Mouse (Mus musculus) T-helper 1 cell (primary cell): ENCODE results near the gene Wdr59.

ENCODE experiments used
- in situ Hi-C: fragments of 300-600 bp; cut with MboI, MseI; formaldehyde crosslinking; loops from one replicate; pipeline ENCODE4 v1.15.1; 2025; ENCODE audit warnings: high pct_unique_total_duplicates

Gene Wdr59

DNA sequence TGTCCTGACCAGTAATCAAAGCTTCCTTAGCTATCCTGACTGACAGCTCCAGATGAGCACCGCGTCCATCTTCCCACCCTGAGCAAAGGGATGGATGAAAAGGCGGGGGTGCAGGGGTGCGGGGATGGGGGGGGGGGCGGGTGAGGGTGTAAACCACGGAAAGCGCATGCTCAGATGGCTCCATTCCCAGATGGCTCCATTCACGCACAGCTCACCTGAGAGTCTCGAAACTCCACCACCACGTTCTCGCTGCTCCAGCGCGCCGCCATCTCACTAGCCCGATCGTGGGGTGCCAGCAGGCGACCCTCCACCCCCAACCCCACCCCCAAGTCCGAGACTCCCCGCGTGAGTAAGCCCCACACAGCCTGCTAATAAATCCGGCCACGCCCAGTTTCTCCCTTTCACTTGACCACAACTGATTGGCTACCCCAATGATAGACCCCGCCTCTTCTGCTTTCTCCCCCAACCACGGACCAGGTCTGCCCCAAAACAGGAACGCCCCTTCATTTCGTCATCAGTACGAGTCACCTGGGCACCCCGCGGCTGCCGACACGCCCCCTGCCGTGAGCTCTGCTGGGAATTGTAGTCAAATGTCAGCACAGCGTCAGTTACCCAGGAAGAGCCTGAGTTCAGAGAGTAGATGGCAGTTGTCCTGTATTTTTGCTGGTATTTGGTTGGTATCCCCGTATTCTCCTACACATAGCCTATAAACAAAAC lies at the start of gene Wdr59:
Gene Wdr59, minus strand, starts transcription at position 380 of the 717 bp plus-strand sequence.
- in situ Hi-C loops: no loop called here

DNA sequence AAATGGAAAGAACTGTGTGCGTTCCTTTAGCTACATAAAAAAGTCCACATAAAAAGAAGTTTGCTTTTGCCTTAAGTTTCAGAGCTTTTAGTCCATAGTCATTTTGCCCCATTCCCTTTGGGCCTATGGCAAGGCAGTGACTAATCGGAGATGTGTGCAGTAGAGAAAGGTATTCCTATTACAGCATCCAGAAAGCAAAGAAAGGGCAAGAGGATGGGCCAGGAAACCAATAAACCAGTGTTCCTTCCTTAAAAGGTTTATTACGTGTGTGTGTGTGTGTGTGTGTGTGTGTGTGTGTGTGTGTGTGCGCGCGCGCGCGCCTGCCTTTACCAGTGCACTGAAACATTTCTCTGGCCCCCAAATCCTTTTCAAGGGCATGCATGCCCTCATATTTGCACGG lies 49.8 kb upstream of the Wdr59 start:
- in situ Hi-C loops: no loop called here

DNA sequence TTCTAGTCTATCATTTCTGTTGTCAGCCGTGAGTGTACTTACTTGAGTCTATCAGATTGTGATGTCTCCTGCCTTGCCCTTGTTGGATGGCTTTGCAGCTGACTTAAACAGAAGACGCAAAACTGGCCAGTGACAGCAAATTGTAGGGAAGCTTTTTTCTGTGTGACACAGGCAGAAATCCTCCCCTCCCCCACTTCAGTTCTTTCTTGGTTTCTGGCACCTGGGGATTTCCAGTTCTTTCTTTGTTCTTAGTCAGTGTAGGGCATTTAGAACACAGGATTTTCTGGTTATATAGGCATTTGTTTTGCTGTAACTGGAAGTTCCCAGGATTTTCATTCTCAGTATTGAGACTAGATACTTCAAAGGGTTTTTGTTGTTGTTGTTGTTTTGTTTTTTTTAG lies 48.5 kb upstream of the Wdr59 start:
- in situ Hi-C loops: no loop called here

DNA sequence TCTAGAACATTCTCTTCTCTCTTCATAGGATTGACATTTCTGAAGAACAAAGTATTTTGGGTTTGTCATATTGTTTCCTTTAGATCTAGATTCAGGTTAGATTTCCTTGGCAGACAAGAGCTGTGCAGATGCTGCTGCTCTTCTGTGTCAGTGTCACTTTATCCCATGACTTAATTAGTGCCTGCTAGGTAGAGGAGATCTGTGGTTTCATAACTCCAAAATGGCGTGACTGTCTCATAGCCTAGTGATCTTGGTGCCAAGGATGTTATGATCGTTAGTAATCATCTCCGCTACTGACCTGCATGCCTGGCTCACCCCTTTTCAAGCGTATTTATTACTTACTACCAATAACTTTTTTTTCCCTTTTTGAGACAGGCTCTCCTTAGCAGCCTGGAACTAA lies 48.0 kb upstream of the Wdr59 start:
- in situ Hi-C loops: no loop called here

DNA sequence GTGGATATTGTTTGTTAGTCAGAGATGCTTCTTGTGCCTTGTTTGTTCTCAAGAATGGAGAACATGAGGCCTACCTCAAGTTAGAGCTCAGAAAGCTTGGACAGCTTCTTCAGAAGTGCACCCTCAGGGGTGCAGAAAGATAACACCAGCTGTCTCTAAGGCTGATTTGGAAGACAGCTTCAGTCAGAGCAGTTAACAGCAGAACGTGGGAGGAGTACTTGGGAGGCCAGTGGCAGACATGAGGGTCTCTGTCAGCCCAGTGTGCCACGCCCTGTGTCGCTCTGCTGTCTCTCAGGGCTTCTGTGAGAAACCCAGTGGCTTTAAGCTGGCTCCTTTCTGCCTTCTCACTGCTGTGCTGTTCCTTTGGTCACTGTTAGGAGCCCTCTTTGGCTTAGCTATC lies 46.1 kb upstream of the Wdr59 start:
- in situ Hi-C loops: no loop called here

DNA sequence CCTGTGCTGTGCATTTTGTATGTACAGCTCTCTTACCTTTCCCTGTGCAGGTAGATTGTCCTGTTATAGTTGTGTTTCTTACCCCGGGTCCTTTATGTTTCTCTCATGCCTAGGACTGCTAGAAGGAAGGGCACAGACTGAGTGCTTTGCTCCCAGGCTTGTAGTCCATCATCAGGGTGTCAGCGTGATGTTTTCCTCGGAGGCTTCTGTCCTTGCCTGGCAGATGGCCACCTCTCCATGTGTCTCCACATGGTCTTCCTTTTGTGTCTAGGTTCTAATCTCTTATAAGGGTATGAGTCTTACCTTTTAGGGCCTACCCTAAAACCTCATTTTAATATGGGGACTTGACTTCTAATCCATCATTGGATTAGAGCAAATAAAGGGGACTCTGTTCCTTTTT lies 45.7 kb upstream of the Wdr59 start:
- in situ Hi-C loops: no loop called here

DNA sequence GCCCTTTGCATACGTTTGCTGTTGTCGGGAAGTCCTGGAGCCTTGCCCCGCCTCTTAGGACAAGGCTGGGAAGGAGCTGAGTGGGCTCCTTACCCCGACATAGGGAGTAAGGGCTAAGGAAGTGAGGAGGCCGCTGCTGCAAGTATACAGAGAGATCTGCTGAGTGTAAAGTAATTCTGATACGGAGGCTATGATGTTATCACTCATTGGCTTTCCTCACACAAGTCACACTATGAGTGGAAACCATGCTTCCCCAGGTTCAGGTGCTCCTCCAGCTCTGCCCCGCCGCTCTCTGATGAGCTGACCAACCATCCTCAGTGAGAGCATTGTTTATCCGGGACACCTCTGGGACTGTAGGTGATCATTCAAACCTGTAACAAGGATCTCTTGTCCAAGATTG lies 44.4 kb upstream of the Wdr59 start:
- in situ Hi-C loops: no loop called here

DNA sequence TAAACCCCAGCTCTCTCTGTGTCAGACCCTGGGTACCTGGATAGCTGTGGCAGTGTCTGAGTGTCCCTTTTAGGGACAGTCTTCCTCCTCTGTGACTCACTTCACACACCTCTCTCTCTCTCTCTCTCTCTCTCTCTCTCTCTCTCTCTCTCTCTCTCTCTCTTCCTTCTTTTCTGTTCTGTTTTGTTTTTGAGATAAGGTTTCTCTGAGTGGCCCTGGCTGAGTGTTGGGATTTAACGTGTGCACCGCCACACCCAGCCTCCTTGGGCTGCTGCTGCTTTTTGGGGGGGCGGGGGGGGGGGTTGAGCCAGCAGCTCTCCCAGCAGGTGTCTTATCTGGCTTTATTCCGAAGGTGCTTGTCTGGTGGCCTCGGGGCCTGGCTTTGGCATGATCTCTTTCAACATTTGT lies 43.9 kb upstream of the Wdr59 start:
- in situ Hi-C loops: no loop called here

DNA sequence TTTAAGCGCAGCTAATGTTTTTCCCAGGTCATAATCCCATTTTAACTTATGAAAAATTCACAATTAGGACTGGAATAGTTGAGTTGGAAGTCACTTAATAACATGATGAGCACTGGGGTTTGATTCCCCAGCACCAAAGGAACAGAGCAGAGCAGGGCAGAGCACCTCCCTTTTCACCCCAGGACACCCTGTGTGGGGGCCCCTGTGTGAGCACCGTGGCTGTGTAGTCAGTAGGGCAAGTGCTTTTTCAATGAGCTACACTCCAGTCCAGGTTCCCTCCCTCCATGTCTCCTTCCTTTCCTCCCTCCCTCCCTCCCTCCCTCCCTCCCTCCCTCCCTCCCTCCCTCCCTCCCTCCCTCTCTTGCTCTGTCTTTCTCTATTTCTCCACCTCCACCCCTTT lies 42.2 kb upstream of the Wdr59 start:
- in situ Hi-C loops: no loop called here

DNA sequence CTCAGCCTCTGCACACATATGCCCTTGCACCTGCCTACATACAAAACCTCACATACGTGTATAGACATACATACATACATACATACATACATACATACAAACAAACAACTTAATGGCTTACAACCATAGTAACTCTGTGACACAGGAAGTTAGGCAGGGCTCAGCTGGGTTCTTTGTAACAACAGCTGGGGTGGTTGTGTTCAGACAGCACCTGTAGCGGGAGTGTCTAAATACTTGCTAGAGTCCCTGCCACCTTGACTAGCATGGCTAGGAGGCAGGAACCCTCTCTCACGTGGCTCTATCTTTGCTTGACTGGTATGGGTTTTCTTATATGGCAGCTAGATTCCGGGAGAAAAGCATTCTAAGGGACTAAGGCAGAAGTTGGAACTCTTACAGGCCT lies 41.8 kb upstream of the Wdr59 start:
- in situ Hi-C loops: no loop called here

DNA sequence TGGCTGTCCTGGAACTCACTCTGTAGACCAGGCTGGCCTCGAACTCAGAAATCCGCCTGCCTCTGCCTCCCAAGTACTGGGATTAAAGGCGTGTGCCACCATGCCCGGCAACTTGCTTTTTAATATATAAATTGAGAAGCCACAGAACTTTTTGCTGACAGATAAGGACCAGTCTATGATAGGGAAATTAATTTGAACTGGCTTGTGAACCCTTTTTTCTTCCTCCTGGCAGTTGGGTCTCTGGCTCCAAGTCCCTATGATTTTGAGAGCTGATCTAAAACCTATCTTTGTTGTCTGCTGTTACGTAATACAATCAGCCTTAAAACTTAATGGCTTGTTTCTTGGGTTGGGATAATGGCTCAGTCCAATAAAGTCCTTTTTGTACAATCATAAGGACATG lies 41.2 kb upstream of the Wdr59 start:
- in situ Hi-C loops: no loop called here

DNA sequence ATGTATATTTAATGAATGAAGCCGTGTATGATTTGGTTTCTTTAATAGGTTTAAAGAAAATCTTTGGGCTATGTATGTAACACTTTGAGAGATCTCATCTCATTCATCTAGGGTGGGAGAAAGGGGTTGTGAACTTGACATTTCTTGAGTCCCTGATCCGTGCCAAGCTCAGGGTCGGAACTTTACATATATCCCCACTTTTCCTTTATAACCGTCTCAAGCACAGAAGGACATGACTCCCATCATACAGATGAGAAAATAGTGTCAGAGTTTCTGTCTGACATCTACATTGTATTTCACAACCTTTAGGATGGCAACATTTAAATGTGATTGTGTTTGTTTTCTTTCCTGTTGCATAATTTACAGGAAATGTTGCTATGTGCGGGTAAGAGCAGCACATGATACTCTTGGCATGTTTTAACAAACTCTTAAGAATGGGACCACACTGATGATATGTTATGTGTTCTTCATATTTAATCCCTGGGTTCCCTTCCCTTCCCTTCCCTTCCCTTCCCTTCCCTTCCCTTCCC lies 40.4 kb upstream of the Wdr59 start:
- in situ Hi-C loops: no loop called here

DNA sequence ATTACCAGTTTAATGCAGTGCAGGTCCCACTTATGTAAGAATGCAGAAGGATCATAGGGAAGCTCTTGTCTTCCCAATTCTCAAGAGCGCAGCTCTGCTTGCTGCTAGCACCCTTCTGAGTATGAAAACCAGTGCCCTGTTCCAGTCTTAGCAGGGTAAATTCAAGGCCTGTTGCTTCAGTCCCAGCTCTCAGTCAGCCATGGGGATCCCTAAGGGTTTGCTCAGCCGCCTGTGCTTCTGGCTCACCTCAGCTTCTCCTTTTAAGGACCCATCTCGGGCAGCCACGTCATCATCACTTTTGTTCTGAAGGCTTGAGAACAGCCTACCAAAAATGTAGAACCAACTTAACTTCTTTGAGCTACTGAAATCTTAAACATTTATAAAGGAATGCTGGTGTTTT lies 39.9 kb upstream of the Wdr59 start:
- in situ Hi-C loops: no loop called here

DNA sequence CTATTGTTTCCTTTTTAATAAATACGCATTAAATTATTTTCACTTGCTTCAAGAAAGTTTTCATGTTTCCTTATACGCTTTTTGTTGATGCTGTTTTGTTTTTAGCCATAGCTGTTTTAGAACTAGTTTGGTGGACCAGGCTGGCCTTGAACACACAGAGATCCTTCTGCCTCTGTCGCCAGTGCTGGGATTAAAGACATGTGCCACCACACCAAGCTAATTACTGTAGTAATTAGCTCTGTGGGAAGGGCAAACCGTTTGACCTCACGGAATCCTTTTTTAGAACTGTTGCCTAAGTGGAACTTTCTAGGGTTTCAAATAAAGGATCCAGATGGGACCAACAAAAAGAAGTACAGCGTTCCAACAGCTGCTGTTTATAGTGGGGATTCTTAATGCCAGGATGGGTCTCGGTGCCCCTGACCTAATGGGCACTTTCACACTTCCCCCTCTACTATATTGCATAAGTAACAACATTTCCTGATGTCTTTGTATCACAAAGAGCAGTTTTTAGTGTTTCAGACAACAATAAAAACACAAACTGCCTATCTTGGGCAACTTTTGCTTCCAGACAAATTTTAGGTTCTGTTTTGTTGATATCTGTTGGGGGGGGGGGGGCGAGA lies 29.7 kb upstream of the Wdr59 start:
- in situ Hi-C loops: no loop called here

DNA sequence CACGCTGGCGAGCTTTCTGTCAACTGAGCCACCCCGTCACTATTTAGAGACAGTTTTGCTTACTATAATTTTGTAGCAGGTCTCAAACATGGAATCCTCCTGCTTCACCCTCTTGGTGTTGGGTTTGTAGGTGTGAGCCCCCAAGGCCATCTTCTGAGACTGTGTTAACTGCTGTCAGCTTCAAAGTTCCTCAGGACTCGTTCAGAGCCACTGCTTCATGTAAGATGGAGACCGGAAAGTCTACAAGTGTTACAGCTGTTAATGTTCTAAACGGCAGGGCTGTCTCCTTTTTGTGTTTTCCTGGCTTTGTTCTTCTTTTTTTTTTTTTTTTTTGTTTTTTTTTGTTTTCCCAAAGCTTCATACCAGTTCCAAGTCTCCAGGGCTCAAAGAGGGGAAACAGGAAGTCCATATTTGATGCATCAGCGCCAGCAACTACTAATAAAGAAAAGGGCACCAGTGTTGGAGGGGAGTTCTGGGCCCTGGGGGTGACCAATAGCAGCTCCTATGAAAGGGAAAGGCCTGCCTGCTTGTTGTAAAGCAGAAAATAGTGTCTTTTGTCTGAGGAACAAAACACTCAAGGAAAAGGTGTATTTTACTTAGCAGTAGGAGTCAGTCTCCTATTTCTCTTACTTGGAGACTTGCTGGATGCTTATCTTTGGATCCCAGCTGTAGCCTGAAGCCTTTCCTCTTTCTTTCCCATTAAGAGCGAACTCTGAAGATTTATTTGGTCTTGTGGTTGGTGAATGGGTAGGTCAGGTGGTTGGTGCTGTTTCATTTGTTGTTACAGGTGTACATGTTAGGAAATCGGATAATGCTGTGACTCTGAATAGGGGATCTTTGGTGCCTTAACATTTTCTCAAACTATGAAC lies 28.3 kb upstream of the Wdr59 start:
- in situ Hi-C loops: no loop called here

DNA sequence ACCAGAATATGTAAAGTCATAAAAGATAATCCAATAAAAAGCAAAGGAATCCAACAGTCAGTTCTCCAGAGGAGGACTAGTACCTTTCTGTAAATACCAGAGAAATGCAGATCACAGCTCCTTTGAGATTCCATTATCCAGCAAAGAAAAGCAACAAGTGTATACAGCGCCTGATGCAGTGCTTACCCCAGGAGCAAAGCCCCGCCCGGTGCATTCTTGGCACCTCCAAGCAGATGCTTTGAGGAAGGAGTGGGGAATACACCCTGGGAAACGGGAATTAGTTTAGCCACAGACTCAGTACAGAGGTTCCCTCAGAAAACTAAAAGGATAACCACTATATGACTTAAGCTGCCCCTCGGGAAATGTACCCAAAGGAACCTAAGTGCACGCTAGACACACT lies 26.3 kb upstream of the Wdr59 start:
- in situ Hi-C loops: no loop called here

DNA sequence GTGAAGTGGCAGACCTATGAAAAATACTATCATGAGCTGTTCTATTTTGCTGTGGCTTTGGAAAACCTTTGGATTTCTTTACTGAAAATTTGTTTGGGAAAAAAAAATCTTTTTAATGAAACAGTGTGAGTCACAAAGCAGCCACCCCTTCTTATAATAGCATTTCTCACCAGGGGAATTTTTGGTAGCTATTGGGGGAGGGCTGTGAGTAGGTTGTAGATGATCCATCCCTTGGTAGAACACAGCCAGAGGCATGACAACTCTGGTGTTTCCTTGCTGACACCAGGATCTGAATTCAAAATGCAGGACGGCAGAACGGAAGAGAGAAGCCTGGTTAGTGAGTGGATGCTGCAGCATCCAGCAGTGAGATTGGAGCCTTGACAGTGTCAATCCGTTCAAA lies 25.3 kb upstream of the Wdr59 start:
- in situ Hi-C loops: no loop called here

DNA sequence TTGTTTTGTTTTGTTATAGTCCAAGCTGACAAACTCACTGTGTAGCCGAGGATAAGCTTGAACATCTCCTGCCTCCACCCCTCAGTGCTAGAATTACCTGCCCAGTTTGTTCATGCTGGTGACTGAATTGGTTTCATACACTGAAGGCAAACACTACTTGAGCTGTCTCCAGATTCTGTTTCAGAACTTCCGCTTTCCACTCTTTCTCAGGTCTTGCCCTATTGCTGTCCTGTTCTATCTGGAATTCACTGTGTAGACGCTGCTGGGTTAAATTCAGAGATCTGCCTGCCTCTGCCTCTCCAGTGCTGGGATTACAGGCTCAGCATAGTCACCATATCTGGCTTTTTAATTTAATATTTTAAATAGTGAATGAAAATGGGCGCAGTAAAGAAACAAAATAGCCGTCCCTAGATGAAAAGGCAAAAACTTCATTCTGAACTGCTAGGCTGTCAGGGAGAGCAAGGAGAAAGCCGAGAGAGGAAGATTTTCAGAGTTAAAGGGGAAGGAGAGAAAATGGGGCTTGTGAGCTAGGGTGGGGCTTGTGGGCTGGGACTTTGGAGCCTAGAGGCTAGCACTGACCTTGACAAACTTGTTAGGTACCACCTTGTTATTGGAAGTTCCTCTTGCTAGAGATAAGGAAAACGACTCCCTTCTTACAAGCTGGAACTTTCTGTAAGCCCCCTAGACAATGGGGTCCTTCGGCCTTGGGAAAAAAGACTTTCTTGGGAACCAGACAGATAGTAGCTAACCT lies 23.7 kb upstream of the Wdr59 start:
- in situ Hi-C loops: no loop called here

DNA sequence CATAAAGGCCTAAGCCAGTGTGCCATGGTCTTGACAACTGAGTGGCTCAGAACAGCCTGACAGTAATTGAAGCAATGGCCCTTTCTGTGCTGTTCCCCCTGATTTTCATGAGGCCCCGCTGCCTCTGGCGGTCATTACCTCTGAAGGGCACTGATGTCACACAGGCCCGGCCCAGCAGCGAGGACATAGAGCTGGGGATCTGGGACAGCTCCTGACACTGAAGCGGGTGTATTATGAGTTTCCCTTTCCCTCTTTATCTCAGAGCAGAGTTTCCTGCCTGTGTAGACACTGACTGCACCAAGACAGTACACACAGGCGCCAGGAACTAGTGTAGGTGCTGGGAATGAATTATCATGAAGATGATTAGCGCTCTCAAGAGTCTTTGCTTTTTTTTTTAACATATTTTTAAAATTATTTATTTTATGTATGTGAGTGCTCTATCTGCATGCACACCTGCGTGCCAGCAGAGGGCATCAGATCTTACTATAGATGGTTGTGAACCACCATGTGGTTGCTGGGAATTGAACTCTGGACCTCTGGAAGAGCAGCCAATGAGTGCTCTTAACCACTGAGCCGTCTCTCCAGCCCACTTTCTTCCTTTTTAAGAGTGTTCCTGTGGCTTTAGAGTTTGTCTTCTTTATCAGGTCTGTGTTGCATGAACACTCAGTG lies 22.0 kb upstream of the Wdr59 start:
- in situ Hi-C loops: no loop called here

DNA sequence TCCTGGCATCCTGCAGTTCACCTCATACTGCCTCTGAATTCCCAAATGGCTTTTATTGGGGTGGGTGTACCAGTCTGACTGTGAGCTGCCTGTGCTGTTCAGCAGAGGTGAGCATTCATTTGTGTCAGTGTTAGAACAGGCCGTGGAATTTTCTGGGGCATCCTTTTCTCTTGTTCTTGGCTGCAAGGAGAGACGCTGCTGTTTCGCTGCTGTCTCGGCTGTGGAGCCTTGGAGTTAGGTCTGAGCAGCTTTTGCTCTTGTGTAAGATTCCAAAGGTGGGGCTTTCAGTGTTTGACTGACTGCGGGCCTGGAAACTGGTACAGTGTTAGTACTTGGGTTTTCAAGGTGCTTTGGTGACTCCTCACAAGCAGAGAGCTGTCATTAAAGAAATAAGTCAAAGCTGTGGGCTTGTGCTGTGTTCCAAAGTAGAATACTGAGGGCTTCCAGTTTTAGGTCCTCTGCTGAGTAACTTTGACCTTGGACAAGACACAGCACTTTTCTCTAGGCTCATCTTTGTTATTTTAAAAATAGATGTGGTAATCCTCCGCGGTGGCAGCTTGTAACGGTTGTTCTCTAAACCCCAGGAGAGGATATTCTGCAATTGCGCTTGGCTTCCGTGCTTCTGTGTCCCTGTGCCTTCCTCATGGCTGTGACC lies 17.7 kb upstream of the Wdr59 start:
- in situ Hi-C loops: no loop called here

DNA sequence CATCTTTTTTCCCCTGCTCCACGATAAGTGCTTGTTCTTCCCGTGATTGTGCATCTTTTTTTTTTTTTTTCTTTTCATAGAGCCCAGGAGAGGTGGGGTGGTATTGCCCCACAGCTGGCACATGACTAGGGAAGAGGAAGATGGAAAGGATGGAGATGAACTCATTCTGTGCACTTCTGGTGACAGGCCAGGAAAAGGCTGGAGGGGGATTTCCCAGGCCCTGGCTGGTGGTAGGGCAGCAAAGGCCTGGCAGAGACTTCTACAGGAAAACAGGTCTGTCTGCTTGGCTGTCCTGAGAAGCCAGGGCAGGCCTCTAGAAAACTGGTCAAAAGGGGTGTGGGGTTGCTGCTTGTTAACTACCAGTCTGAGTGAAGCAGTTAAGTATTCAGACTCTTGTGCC lies 16.3 kb upstream of the Wdr59 start:
- in situ Hi-C loops: no loop called here
